Mouse (Mus musculus) gastrocnemius, postnatal 14 days (tissue): ENCODE results near the gene Gm3854. TPM values are rescaled to one million over a fixed set of nuclear protein-coding genes. Genes with fewer than 3 reads are reported as not detected.

Experiments used
- DNase-seq: peaks from one replicate; pipeline ENCODE4 v3.0.0; 2021; ENCODE audit warnings: mixed read lengths
- intact Hi-C: fragments of 180-260 bp; cut with DNase I; formaldehyde crosslinking; loops from one replicate; pipeline ENCODE4 v1.15.1; 2025; ENCODE audit warnings: low total_unique reads
- total RNA-seq, 2 experiments: library from RNA; stranded (reverse); gene quantifications; 2 replicates each; pipeline ENCODE4 v1.2.3; 2021

Gene Gm3854
- total RNA-seq, 2 experiments from 2014 or later, result 0.06 to 0.11 TPM

DNA sequence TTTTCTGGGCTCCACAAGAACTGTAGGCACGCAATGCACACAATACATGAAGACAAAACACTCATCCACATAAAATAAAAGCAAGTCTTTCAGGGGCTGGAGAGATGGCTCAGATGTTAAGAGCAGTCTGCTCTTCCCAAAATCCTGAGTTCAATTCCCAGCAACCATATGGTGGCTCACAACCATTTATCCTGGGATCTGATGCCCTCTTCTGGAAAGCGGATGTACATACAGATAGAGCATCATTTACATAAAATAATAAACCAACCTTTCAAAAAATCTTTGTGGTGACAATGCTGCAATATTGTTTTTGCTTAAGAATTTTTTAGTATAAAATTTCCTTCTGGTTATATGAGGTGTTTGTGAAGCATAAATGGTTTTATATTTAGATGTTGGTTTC, 37.9 kb downstream of the Gm3854 start:
- DNase-seq, result no peak
- intact Hi-C loops, result no loop called here

DNA sequence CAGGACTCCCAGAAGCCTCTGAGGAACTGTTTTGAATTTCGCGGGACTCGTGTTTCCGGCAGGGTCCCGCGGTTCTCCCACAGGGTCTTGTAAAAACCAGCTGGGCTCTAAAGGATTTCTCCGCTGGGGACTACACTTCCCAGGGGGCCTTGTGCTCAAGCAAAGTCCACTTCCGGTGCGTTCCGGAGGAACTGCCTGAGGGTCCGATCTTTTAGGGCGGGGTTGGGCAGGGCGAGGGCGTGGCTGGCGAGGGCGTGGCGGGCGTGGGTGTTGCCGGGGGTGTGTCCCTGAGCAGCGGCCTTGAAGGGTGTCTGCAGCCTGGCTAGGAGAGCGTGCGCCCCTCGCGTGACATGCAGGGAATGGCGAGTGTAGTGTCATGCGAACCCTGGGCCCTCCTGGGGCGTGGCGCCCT, 39.5 kb downstream of the Gm3854 start, which contains the start of gene Zfp28:
TSS of gene Zfp28 (plus strand) at position 252 of the 412 bp plus-strand sequence.
- DNase-seq, result peak; percentile 94
- intact Hi-C loops, result no loop called here

DNA sequence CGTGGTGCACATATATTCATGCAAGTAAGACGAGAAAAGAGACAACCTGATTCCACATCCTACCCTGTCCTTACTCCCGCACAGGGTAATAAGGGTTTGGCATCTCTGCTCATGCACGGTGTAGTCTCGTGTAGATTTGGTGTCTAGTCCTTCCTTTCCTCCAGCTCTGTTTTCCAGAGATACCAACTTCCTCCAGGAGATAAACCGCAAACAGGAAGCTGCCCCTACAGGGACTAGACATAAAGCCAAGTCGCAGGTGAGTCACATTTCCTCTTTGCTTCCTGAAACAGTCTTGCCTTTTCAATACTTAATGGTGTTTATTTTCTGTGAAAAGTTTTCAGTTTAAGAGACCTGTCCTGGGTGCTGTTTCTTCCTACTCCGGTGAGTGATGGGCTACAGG, 40.5 kb downstream of the Gm3854 start:
- DNase-seq, result no peak
- intact Hi-C loops, result no loop called here

DNA sequence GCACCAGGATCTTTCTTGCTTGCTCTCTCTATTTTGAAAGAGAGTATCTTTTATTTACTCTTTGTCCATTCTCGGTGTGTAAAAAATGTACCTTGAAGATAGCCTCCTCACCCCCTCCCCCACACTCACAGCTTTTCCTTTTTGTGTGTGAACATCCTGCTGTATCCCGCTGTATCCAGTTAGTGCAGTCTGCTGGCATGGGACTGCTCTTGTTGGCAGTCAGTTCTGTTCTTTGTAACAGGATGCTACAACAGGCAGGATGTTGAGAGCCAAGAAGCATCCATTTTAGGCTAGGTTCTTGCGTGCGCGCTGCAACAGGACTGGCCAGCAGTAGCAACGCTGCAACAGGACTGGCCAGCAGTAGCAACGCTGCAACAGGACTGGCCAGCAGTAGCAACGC, 43.4 kb downstream of the Gm3854 start:
- DNase-seq, result peak; percentile 41
- intact Hi-C loops, result no loop called here

DNA sequence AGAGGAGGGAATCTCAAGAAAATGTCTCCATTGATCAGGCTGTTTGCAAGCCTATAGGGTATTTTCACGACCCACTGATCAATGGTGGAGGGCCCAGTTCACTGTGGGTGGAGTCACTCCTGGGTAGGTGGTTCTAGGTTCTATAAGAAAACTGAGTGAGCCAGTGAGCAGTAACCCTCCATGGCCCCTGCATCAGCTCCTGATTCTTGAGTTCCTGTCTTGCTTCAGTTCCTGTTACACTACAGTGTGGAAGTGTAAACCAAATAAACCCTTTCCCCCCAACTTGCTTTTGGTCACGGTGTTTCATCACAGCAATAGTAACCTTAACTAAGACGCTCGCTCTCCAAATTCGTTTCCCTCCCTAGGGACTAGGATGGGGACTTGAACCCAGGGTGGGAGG, 45.4 kb downstream of the Gm3854 start:
- DNase-seq, result no peak
- intact Hi-C loops, result no loop called here

DNA sequence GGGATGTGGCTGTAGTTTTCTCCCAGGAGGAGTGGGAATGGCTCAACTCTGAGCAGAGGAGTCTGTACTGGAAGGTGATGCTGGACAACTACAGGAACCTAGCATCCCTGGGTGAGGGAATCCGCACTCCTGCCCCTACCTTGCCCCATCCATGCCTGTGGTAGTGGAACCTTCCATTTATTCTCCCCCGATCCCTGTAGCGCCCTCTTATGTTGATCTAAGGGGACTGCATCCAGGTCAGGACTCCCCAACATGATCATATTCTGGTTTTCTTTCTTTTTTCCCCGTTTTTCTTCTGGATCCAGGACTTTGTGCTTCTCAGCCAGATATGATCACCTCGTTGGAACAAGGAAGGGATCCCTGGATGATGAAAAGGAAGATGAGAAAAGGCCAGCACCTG, 45.9 kb downstream of the Gm3854 start:
- intact Hi-C loops, result no loop called here
- DNase-seq, result no peak

DNA sequence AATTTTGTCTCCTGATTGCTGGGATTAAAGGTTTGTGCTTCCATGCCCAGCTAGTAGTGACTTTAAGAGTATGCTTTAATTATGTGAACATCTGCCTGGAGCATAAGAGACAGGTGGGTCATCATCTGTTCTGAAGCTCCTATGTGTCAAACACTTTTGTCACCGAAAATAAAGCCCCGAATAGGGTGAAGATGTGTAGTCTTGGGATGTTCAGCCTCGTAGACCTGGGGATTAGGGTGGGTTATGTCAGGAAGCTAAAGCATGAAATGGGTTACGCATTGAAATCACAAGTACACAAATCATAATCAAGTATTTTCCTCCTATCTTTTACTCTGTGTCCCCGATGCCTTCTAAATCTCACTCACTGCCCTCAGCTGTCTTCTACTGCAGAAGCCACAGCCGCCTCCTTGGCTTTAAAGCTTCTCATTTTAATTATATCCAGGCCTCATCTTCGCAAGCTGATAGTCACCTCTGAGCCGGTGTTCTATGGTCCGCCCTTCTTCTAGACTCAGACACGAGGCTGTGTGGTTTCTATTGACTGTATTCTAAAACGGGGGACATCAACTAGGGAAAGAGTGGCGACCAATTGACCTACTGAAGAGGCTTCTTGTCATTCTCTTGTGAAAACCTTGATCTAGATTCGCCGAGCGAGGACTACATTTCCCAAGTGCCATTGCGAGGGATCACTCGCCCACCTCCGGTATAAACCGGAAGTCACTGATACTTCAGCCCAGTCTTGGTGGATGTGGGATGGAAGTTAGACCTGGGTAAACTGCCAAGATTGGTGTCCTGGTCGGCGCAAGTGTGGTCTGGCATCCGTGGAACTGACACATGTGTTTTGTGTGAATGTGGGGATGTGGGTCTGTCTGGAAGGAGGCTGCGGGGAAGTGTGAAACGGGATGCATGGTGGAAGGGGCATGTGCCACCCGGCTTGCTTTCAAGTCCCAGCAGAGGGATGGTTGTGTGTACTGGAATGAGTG, 54.7 kb downstream of the Gm3854 start, which contains the start of gene Smim17:
TSS of gene Smim17 (plus strand) at position 720 of the 980 bp plus-strand sequence.
- DNase-seq, result peak; percentile 20
- intact Hi-C loops, result no loop called here

Other genes with a start within 250 kb of the Gm3854 start
- 10 to 100 TPM; 32.0 to 32.6 TPM for gene Zfp787, start 187.8 kb upstream of the Gm3854 start, total RNA-seq
- gene Zfp444, start 171.5 kb upstream of the Gm3854 start, total RNA-seq, result 1 to 10 TPM; 6.0 to 6.1 TPM
- not detected for gene Galp, start 146.7 kb upstream of the Gm3854 start, total RNA-seq
- not detected for gene Zscan5b, start 121.5 kb upstream of the Gm3854 start, total RNA-seq
- gene Epp13, start 91.0 kb upstream of the Gm3854 start, total RNA-seq, result not detected
- gene Zfp667, start 57.2 kb upstream of the Gm3854 start, total RNA-seq, result 1 to 10 TPM; 1.9 to 2.4 TPM
- under 1 TPM; 0.39 to 0.51 TPM for gene Zfp583, start 12.5 kb upstream of the Gm3854 start, total RNA-seq
- 1 to 10 TPM in 1 of 2 experiments, under 1 TPM in 1; 0.82 to 1.7 TPM for gene Zfp78, start 19.5 kb downstream of the Gm3854 start, total RNA-seq
- 1 to 10 TPM; 1.9 to 2.2 TPM for gene Zfp28, start 39.5 kb downstream of the Gm3854 start, total RNA-seq
- under 1 TPM in 1 of 2 experiments, not detected in 1; 0.33 TPM for gene Smim17, start 55.0 kb downstream of the Gm3854 start, total RNA-seq
- not detected for gene Gm20715, start 66.5 kb downstream of the Gm3854 start, total RNA-seq
- not detected for gene Olfr1344, start 94.9 kb downstream of the Gm3854 start, total RNA-seq
- not detected for gene Olfr1336, start 112.4 kb downstream of the Gm3854 start, total RNA-seq
- not detected for gene Olfr1346, start 123.3 kb downstream of the Gm3854 start, total RNA-seq
- gene Olfr5, start 143.2 kb downstream of the Gm3854 start, total RNA-seq, result not detected
- not detected for gene Olfr1347, start 156.0 kb downstream of the Gm3854 start, total RNA-seq
- gene Olfr1348, start 165.0 kb downstream of the Gm3854 start, total RNA-seq, result not detected
- not detected for gene Olfr1349, start 179.2 kb downstream of the Gm3854 start, total RNA-seq
- gene Olfr1350, start 221.1 kb downstream of the Gm3854 start, total RNA-seq, result not detected